Mouse (Mus musculus) midbrain, embryonic 15.5 days (tissue): ENCODE measurements at regions not wholly inside any gene's neighbourhood (a gene's known extent, or its start where the extent isn't known, plus 50 kb on each side); places are given as distances from the start of the nearest gene placed in this dataset.

ENCODE experiments used
- ATAC-seq: fragments of 200-750 bp; cut with Nextera tagmentation; replicated peaks from 2 replicates; pipeline ENCODE4 v1.8.0; 2017; ENCODE audit warnings: moderate TSS enrichment
- H3K27ac ChIP-seq: fragments of 300-500 bp; sonication (generic); 2 replicates; pipeline ENCODE4 v1.5.1; 2015; ENCODE audit warnings: mild to moderate bottlenecking, inconsistent platforms
- H3K27me3 ChIP-seq: fragments of 300-500 bp; sonication (generic); replicated peaks from 2 replicates; pipeline ENCODE4 v1.6.1; 2015; ENCODE audit warnings: inconsistent platforms
- H3K36me3 ChIP-seq: fragments of 300-500 bp; sonication (generic); replicated peaks from 2 replicates; pipeline ENCODE4 v1.6.1; 2015; ENCODE audit warnings: inconsistent platforms
- H3K4me1 ChIP-seq: fragments of 300-500 bp; sonication (generic); 2 replicates; pipeline ENCODE4 v1.6.1; 2015; ENCODE audit warnings: inconsistent platforms
- H3K4me2 ChIP-seq: fragments of 300-500 bp; sonication (generic); 2 replicates; pipeline ENCODE4 v1.6.1; 2015; ENCODE audit warnings: inconsistent platforms, mild to moderate bottlenecking, moderate library complexity
- H3K4me3 ChIP-seq: fragments of 300-500 bp; sonication (generic); 2 replicates; pipeline ENCODE4 v1.5.1; 2015; ENCODE audit warnings: mild to moderate bottlenecking, inconsistent platforms
- H3K9ac ChIP-seq: fragments of 300-500 bp; sonication (generic); 2 replicates; pipeline ENCODE4 v1.6.1; 2015; ENCODE audit warnings: mild to moderate bottlenecking, inconsistent platforms
- H3K9me3 ChIP-seq: fragments of 300-500 bp; sonication (generic); 2 replicates; pipeline ENCODE4 v1.6.1; 2016; ENCODE audit warnings: inconsistent platforms
- WGBS: fragments of 180-500 bp; shearing (Covaris S2); methylation state at CpG from one replicate; pipeline ENCODE4 v1.1.7; 2015; ENCODE audit warnings: mixed read lengths; 5-methylcytosine and 5-hydroxymethylcytosine counted together

DNA sequence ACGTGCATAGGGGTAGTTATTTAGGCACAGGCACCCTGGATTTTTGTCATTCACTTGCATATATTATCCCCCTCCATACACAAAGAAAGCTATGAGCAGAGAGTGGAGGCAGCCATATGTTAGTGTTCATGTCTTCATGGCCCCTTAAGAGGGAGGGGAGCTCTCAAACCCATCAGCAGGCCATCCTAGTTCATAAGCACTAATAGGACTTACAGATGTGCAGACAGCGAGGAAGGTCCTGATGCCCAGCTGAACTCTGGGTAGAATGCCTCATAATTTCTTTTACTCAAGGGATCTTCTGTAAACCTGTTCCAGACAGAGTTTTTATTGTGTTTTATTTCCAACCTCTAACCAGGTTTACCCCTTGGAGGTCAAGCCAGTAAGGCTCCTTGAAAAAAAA is 356.3 kb upstream of the Ubash3b start:
- WGBS = 73% methylated on average over 2 of the region's 2 CpGs
- Histone ChIP-seq H3K27ac (no peak overlapping the region), H3K9me3 (no peaks in the 10 kb centered on the region), H3K27me3 (no peaks in the 10 kb centered on the region), H3K4me1 (0 out of 2 replicates have a peak, but pooled peaks cover 4% of the 10 kb centered on the region), H3K9ac (no peak overlapping the region), H3K4me2 (no peak overlapping the region), H3K4me3 (no peak overlapping the region), H3K36me3 (no peaks in the 10 kb centered on the region)
- no peak for ATAC-seq

DNA sequence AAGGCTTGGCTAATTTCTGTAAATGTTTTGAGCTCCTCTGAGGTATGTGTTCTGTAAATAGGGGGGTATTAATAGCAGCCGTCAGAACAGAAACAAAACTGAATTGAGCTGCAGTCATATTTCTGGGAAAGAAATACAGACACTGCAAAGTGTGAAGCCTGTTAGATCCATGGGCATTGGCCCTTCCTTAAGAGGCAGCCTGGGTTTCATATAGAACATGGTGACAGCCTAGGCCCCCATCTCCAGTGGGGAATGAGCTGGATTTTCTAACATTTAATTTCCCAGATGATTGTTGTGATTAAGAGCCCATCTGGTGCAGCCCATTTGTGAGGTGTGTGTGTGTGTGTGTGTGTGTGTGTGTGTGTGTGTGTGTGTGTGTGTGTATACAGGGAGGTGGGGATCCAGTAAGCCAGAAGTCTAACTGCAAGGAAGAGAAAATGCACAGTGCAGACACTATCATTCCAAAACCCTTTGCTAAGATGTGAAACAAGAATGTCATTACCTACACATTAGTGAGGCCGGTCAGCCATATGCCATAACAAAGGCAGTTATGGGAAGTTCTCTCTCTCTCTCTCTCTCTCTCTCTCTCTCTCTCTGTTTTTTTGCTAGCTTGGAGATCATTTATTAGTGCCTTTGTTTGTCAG is 355.7 kb upstream of the Ubash3b start:
- Histone ChIP-seq H3K4me2 (no peak overlapping the region), H3K4me1 (0 out of 2 replicates have a peak, but pooled peaks cover 4% of the 10 kb centered on the region), H3K9ac (no peak overlapping the region), H3K36me3 (no peaks in the 10 kb centered on the region), H3K27ac (no peak overlapping the region), H3K9me3 (no peaks in the 10 kb centered on the region), H3K27me3 (no peaks in the 10 kb centered on the region), H3K4me3 (no peak overlapping the region)
- 79% methylated on average over 2 of the region's 2 CpGs for WGBS
- no peak for ATAC-seq

DNA sequence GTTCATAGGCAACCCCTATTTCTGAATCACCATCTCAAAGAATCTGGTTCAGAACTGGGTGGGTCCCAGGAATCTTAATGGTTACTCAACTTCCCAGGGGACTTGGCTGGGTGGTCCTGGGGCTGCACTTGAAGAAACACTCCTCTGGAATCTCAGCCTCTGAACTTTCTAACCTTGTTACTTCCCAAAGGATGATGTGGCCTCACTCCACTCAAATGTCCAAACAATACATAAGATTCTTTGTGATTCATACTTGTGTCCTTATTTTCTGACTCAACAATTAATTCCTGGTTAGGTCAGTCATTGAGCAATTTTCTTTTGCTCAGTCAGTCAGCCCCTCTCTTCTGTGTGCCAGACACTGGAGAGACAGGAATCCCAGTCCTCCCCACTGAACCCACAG is 353.7 kb upstream of the Ubash3b start:
- Histone ChIP-seq H3K4me1 (0 out of 2 replicates have a peak, but pooled peaks cover 4% of the 10 kb centered on the region), H3K36me3 (no peaks in the 10 kb centered on the region), H3K27me3 (no peaks in the 10 kb centered on the region), H3K9me3 (no peaks in the 10 kb centered on the region), H3K9ac (no peak overlapping the region), H3K4me2 (no peak overlapping the region), H3K27ac (no peak overlapping the region), H3K4me3 (no peak overlapping the region)
- no peak for ATAC-seq

DNA sequence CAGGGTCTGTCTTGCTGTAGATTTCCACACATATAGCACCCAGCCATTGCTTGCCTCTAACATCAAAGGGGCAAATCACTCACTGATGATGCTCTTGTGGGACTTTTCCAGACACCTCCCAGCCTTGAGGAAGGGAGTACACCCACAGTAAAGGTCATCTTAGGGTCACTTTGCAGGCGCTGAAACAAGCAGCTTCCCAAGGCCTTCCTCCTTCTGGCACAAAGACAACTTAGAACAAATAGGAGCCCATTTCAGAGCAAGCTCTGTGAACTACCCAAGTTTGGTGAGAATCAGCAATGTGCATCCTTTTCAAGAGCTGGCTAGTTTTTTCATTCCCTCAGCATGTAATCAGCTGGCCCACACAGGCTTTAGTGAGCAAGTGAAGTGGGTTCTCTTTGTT is 352.2 kb upstream of the Ubash3b start:
- H3K9ac ChIP-seq = no peak overlapping the region
- H3K4me2 ChIP-seq = no peak overlapping the region
- no peaks in the 10 kb centered on the region for H3K9me3 ChIP-seq
- 0 out of 2 replicates have a peak, but pooled peaks cover 4% of the 10 kb centered on the region for H3K4me1 ChIP-seq
- no peak for ATAC-seq
- H3K27ac ChIP-seq = no peak overlapping the region
- no peaks in the 10 kb centered on the region for H3K36me3 ChIP-seq
- WGBS = 62% methylated on average over 1 of the region's 1 CpGs
- H3K4me3 ChIP-seq = no peak overlapping the region
- H3K27me3 ChIP-seq = no peaks in the 10 kb centered on the region

DNA sequence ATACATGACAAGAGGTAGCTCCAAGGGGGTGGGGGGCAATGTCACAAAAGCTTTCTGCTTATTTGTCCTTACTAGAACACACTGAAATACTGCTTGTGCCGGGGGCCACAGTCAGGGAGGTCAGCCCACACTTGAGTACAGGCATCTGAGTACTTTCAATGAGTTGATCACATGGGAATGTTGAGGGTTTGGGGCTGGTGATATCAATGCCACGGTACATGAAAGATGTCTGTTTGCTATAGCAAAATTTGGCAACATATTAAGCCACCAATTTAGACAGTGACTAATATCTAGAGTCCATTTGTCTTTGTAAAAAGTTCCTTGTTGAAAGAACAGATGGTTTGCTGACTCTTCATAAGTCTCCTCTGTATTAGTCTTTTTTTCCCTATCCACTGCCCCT is 348.1 kb upstream of the Ubash3b start:
- no peak for ATAC-seq
- 95% methylated on average over 2 of the region's 2 CpGs for WGBS

DNA sequence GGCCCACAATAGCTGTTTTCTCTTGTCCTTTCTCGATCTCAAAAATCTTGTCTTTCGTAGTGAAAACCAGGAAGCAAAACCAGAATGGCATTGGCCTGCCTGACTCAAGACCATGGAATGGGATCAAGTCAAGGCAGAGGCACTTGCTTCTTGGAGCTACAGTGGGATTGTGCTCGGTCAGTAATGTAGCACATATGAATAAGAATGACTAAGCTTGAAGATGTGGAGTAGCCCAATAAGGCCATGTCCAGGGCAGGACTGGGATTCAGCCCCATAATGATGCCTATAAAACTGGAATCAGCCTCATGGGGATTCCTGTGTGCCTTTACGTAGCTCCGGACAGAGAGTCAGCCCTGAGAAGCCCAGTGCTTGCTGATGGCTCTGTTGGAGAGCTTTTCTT is 347.2 kb upstream of the Ubash3b start:
- H3K4me1 ChIP-seq = no peaks in the 10 kb centered on the region
- H3K27ac ChIP-seq = no peak overlapping the region
- H3K4me2 ChIP-seq = no peak overlapping the region
- peaks cover 4% of the 10 kb centered on the region; the same call in 1 of the 2 replicates for H3K36me3 ChIP-seq
- no peaks in the 10 kb centered on the region for H3K9me3 ChIP-seq
- H3K4me3 ChIP-seq = no peak overlapping the region
- no peak for ATAC-seq
- no peak overlapping the region for H3K9ac ChIP-seq
- WGBS = 94% methylated on average over 5 of the region's 5 CpGs
- no peaks in the 10 kb centered on the region for H3K27me3 ChIP-seq

More for the DNA sequence above, 348.1 kb upstream of the Ubash3b start:
- Histone ChIP-seq H3K4me1 (no peaks in the 10 kb centered on the region), H3K36me3 (peaks cover 4% of the 10 kb centered on the region; the same call in 1 of the 2 replicates), H3K9ac (no peak overlapping the region), H3K9me3 (no peaks in the 10 kb centered on the region), H3K27me3 (no peaks in the 10 kb centered on the region), H3K27ac (no peak overlapping the region), H3K4me3 (no peak overlapping the region), H3K4me2 (no peak overlapping the region)

DNA sequence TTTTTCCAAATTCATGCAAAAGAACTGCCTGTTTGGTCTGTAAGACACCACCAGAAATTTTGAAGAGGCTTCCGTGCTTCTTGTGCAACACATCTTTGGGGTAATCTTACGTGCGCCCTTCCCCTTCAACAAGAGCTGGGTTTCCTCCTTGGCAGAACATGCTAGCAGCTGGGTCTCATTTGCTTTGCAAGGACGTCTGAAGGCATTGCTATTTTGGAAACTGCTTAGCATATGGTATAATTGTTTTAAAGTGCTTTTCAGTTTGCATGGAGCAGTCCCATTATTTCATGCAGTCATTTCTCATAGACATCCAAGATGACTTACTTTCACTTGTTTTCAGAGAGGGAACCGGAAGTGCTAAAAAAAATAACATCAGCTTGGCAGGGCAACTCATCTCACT is 336.8 kb upstream of the Ubash3b start:
- no peak overlapping the region for H3K9ac ChIP-seq
- no peak overlapping the region for H3K4me3 ChIP-seq
- no peaks in the 10 kb centered on the region for H3K9me3 ChIP-seq
- no peaks in the 10 kb centered on the region for H3K27me3 ChIP-seq
- no peak for ATAC-seq
- no peak overlapping the region for H3K4me2 ChIP-seq
- no peaks in the 10 kb centered on the region for H3K36me3 ChIP-seq
- no peaks in the 10 kb centered on the region for H3K4me1 ChIP-seq
- WGBS = 88% methylated on average over 5 of the region's 5 CpGs
- no peak overlapping the region for H3K27ac ChIP-seq

DNA sequence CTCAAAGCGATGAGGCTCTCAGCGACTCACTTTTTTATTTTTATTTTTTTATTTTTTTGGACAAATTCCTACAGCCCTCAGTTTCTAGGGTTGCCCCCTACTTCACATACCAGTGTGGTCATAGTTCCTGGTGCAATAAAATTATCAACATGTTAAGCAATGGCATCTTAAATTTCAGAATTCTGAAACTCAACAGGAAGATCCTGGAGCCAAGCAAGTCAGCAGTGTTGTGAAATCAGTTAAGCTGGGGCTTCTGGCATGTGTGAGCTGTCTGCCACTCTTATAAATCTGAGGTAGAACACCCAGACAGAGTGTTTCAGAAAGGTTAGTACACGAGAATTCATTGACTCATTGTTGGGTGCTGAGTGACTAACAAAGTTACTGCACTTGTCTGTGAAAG is 328.6 kb upstream of the Ubash3b start:
- Histone ChIP-seq H3K4me3 (no peak overlapping the region), H3K27me3 (no peaks in the 10 kb centered on the region)
- WGBS = 93% methylated on average over 3 of the region's 3 CpGs

DNA sequence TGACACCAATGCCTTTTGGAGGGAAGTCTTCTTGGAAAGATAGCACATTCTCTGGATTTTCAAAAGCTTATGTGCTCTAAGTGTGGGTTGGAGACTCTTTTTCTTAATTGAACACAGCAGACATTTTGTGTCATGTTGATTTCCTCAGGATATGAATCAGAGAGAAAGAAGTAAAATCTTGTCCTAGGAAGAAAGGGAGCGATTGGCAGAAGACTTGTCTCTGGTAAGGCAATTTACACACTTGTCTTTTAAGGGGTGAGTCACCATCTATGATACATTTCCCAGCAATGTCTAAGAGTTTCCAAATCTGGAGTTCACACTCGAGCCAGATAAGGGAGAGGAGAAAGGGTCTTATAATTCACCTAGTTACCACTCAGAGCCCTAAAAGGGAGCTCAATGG is 326.5 kb upstream of the Ubash3b start:
- Histone ChIP-seq H3K9me3 (no peaks in the 10 kb centered on the region), H3K4me2 (no peak overlapping the region), H3K27ac (no peak overlapping the region), H3K36me3 (0 out of 2 replicates have a peak, but pooled peaks cover 2% of the 10 kb centered on the region), H3K27me3 (no peaks in the 10 kb centered on the region), H3K9ac (no peak overlapping the region), H3K4me3 (no peak overlapping the region), H3K4me1 (no peaks in the 10 kb centered on the region)
- 89% methylated on average over 2 of the region's 2 CpGs for WGBS
- no peak for ATAC-seq

More for the DNA sequence above, 328.6 kb upstream of the Ubash3b start:
- Histone ChIP-seq H3K9me3 (no peaks in the 10 kb centered on the region), H3K27ac (no peak overlapping the region), H3K36me3 (0 out of 2 replicates have a peak, but pooled peaks cover 2% of the 10 kb centered on the region), H3K4me2 (no peak overlapping the region), H3K4me1 (no peaks in the 10 kb centered on the region), H3K9ac (no peak overlapping the region)
- no peak for ATAC-seq

DNA sequence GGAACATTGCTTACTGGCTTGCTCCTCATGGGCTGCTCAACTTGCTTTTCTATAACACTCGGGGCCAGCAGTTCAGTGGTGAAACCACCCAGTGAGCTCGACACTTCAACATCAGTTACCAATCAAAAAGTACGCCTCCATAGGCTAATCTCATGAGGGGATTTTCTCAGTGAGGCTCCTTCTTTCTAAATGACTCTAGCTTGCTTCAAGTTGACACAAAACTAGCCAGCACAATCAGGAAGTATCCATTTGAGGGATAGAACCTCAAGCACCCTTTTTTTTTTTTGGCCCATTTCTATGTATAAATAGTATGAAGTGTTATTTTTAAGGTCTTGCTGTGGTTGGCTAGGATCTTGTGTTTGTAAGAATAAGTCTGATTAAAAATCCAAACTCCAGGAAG is 321.7 kb upstream of the Ubash3b start:
- no peak overlapping the region for H3K27ac ChIP-seq
- no peaks in the 10 kb centered on the region for H3K9me3 ChIP-seq
- H3K4me2 ChIP-seq = no peak overlapping the region
- no peak for ATAC-seq
- H3K9ac ChIP-seq = no peak overlapping the region
- no peaks in the 10 kb centered on the region for H3K36me3 ChIP-seq
- no peak overlapping the region for H3K4me3 ChIP-seq
- WGBS = 85% methylated on average over 3 of the region's 3 CpGs
- no peaks in the 10 kb centered on the region for H3K27me3 ChIP-seq
- H3K4me1 ChIP-seq = 0 out of 2 replicates have a peak, but pooled peaks cover under 1% of the 10 kb centered on the region

DNA sequence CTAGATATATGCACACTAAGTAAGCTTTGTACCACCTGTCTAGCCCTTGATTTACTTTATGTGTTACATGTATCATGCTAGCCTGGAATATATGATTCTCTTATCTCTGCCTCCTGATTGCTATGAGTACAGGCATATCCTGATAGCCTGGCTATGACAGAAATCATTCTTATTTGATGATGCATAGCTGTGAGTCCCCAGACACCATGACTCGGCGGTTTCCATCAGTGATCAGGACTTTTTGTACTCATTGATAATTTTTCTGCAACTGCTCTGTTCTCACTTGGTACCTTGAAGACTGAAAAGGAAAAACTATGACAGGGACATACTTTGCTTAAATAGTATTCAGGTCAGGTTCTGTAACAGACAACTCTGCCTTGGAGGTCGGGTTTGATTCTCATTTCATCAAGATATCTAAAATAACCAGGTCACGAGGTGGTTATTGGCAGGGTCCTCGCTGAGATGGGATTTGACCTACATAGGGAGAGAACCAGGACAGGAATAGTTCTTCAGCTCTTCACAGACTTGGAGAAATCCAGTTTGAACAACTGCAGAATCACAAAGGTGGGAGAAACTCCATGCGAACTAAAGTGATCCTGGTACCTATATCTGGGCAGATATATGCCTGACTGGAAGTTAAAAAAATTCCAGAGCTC is 320.2 kb upstream of the Ubash3b start:
- no peaks in the 10 kb centered on the region for H3K36me3 ChIP-seq
- H3K4me2 ChIP-seq = no peak overlapping the region
- WGBS = 92% methylated on average over 6 of the region's 6 CpGs
- no peak overlapping the region for H3K27ac ChIP-seq
- H3K27me3 ChIP-seq = no peaks in the 10 kb centered on the region
- H3K4me3 ChIP-seq = no peak overlapping the region
- 0 out of 2 replicates have a peak, but pooled peaks cover 5% of the 10 kb centered on the region for H3K4me1 ChIP-seq
- no peak for ATAC-seq
- no peaks in the 10 kb centered on the region for H3K9me3 ChIP-seq
- no peak overlapping the region for H3K9ac ChIP-seq

DNA sequence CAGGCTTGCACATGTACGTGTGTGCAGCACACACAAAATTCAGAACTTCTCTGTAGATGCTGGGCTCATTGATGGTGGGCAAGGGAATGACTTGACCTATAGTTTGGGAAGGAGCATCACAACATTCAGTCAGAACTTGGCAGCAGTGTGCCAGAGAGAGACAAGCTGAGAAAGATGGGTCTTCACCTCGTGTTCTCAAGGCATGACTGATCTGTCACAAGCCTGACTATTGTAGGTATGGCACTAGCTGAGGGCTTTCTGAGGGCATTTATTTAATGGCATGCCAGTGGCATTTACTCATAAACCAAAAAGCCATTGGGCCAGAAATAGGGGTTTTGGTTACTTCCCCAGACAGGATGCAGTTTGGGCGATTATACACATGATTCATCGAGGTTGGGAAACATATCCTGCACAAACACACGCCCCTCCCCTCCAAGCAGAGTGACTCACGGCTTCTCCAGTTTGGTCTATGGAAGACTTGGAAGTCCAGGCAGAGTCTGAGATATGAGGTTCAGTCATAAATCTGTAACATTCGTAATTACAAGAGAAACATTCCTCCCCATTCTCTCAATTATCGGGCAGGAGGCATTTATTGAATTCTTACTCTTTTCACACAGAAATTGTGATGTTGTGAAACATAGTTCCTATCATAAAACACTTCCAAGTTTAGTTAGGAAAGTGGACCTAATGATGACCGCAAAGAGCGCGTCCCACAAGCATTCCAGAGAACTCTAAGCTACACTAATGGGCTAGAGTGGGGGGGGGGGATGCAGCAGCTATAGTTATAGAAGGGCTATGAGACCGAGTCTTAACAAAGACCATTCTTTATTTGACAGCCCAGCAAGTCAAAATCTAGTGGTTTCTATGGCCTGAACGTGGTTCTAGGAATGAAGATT is 318.6 kb upstream of the Ubash3b start:
- Histone ChIP-seq H3K27ac (no peak overlapping the region), H3K9ac (no peak overlapping the region), H3K4me1 (peaks cover 6% of the 10 kb centered on the region; the same call in 1 of the 2 replicates), H3K9me3 (no peaks in the 10 kb centered on the region), H3K36me3 (no peaks in the 10 kb centered on the region), H3K27me3 (no peaks in the 10 kb centered on the region), H3K4me2 (no peak overlapping the region), H3K4me3 (no peak overlapping the region)
- ATAC-seq = no peak
- WGBS = 90% methylated on average over 13 of the region's 13 CpGs
